Mouse (Mus musculus) lung, adult 2 months (tissue): ENCODE results near the gene Otud7b.

ENCODE experiments used
- CTCF ChIP-seq: fragments of 200-500 bp; IDR thresholded peaks from 2 replicates; pipeline ENCODE4 v1.5.1; 2011; ENCODE audit warnings: mild to moderate bottlenecking, low read length, control low read depth; ENCODE audit not compliant: insufficient read depth
- POLR2A ChIP-seq: fragments of 200-500 bp; IDR thresholded peaks from 2 replicates; pipeline ENCODE4 v1.6.1; 2011; ENCODE audit warnings: low read depth, mild to moderate bottlenecking, control low read depth, low read length, borderline replicate concordance; ENCODE audit errors: extremely low read depth

- TF ChIP-seq CTCF, result no peak
- TF ChIP-seq POLR2A, result no peak
Measured at GRCm38 (mm10) chr3:96078066-96078465, 26.3 kb upstream of the Otud7b start.
